Mouse (Mus musculus): Measurements from ENCODE around the gene Zfp65.
"Not testable (repeated sequence)": the region's sequence is repeated elsewhere in the genome, so short reads cannot be mapped to it uniquely, and the experiment has no call there.

The Zfp65 gene

GRCm38 (mm10) chr13:67728641-67729318 is at the start of gene Zfp65:
Gene Zfp65 (minus strand): TSS chr13:67729173.
- peak; percentile 77 for DNase-seq (ENCODE audit: low read depth)

- no peak for DNase-seq (ENCODE audit: low read depth)
Observed at GRCm38 (mm10) chr13:67763031-67763768, 34.2 kb upstream of the Zfp65 start.

- DNase-seq (ENCODE audit: low read depth): no peak
Observed at GRCm38 (mm10) chr13:67759966-67760365, 31.0 kb upstream of the Zfp65 start.

- DNase-seq (ENCODE audit: low read depth): peak; percentile 6
Observed at GRCm38 (mm10) chr13:67755761-67756160, 26.8 kb upstream of the Zfp65 start.

GRCm38 (mm10) chr13:67754333-67755306 is 25.6 kb upstream of the Zfp65 start, which contains the start of gene Zfp85:
Gene Zfp85 (minus strand): TSS chr13:67755228.
- peak; percentile 86 for DNase-seq (ENCODE audit: low read depth)

GRCm38 (mm10) chr13:67743896-67744295 is 14.9 kb upstream of the Zfp65 start:
- no peak for DNase-seq (ENCODE audit: low read depth)

GRCm38 (mm10) chr13:67742941-67743340 is 14.0 kb upstream of the Zfp65 start:
- no peak for DNase-seq (ENCODE audit: low read depth)

GRCm38 (mm10) chr13:67734391-67734790 is 5.4 kb upstream of the Zfp65 start:
- DNase-seq (ENCODE audit: low read depth): not testable (repeated sequence)

GRCm38 (mm10) chr13:67729441-67729840 is 468 bp upstream of the Zfp65 start:
- DNase-seq (ENCODE audit: low read depth): peak; percentile 67

GRCm38 (mm10) chr13:67728106-67728505 is 867 bp downstream of the Zfp65 start:
- DNase-seq (ENCODE audit: low read depth): peak; percentile 4

GRCm38 (mm10) chr13:67725331-67725730 is 3.6 kb downstream of the Zfp65 start:
- not testable (repeated sequence) for DNase-seq (ENCODE audit: low read depth)

GRCm38 (mm10) chr13:67723848-67724479 is 5.0 kb downstream of the Zfp65 start:
- DNase-seq (ENCODE audit: low read depth): peak; percentile 93

- no peak for DNase-seq (ENCODE audit: low read depth)
Observed at GRCm38 (mm10) chr13:67686971-67687370, 42.0 kb downstream of the Zfp65 start, which contains the start of gene Zfp738. Gene Zfp738 (minus strand): TSS chr13:67687071.

- DNase-seq (ENCODE audit: low read depth): not testable (repeated sequence)
Observed at GRCm38 (mm10) chr13:67683841-67684240, 45.1 kb downstream of the Zfp65 start.

- DNase-seq (ENCODE audit: low read depth): peak; percentile 92
Observed at GRCm38 (mm10) chr13:67682959-67683735, 45.8 kb downstream of the Zfp65 start.

- DNase-seq (ENCODE audit: low read depth): no peak
Observed at GRCm38 (mm10) chr13:67674902-67675301, 54.1 kb downstream of the Zfp65 start.

Data from induced T-regulatory cell, adult 2 months (primary cell).